Mouse (Mus musculus) right cerebral cortex, postnatal 36 days (tissue): ENCODE results near the gene Ctso.

ENCODE experiments used
- DNase-seq, 2 experiments: peaks; one replicate each; pipeline ENCODE4 v3.0.0; 2022; ENCODE audit warnings: low spot score in 2 of 2, mixed read lengths in 1 of 2

Ctso gene

DNA sequence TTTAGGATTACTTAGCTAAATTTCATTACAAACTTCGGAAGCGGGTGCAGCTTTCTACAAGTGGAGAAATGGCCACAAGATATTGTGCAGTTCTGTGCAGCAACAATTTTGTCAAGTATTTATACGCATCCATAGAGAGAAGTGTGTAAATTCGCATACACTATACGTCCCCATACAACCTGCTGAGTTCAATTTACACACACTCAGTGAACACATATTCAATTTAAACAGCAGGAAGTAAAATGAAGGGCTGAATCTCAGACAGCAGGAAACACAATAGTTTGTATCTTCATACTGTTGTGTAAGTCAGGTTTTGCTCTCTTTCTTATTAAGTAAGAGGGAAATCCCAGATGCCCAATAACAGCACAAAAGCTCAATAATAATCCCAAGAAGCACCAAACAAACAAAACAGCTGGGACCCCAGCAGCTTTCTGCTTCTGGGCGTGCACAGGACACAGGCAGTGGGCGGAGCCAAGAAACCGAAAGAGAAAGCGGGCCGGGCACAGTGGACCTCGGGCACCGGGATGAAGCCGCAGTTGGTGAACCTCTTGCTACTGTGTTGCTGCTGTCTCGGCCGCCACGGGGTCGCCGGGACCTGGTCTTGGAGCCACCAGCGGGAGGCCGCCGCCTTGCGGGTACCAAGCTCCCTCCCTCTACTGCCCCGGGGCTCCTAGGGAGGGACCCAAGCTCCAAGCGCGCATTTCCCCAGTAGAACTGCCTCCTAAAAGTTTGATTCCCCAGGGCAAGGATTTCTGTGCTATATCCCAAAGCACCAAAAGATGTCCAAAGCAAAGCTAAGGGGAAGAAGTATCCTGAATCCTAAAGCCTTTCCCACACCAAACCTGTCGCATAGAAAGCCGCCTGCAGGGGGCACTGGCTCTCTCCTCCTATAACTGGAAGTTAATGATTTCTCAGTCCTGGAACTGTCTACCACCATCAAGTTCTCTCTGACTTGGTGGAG is at the start of gene Ctso:
Ctso (plus strand) TSS at position 461 of the 961 bp plus-strand sequence.
- peak; percentile 69 to 77 for DNase-seq

DNA sequence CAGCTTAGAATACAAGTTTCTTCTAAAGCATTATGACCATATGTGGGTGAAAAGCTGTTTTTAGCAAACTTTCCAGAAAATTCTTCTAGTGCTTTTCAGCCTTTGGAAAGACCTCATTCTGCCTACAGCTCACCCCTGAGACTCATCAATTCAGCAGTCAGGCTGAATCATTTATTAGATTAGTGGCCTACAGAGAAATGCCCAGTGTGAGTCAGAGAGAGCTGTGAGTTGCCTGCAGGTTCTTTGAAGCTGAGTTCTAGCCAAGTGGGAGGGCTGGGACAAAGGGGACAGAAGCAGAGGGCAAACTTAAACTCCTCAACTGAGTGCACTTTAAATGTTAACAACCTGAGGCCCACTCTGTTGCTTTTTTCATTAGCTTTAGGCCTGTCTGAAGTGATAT is 48.5 kb upstream of the Ctso start:
- no peak for DNase-seq

DNA sequence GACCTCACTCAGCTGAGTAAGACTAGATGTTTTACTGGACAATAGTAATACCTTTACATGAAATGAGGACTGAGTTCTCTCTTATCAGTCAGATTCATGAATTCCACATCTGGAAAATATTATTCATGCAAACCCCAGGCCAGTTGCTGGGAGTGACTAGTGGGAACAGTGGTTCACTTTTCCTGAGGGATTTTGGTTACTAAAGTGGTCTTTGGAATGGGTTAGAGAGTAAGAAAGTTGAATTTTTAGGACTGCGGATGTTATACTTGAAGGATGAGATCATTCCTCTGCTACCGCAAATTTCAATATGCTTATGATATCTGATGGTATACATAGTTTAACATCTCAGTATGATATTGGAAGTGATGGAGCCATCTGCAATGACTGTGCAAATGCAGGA is 46.8 kb upstream of the Ctso start:
- no peak for DNase-seq

DNA sequence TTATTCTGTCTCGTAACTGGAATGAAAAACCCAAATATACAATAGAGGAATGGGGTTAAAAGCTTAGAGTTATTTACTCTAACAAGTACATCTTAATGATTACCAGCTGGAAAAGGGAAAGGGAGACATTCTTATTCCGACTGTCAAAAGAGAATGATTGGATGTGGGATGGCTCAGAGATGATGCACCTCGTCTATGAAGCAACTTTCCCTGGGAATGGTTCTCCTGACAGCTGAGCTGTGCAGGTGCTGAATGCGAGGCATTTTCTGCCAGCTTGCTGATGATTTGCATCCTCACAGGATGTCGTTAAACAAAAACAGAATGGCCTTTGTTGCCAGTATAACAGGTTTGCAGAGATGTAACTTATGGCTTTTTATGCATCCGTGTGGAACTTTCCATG is 43.3 kb upstream of the Ctso start:
- no peak for DNase-seq

DNA sequence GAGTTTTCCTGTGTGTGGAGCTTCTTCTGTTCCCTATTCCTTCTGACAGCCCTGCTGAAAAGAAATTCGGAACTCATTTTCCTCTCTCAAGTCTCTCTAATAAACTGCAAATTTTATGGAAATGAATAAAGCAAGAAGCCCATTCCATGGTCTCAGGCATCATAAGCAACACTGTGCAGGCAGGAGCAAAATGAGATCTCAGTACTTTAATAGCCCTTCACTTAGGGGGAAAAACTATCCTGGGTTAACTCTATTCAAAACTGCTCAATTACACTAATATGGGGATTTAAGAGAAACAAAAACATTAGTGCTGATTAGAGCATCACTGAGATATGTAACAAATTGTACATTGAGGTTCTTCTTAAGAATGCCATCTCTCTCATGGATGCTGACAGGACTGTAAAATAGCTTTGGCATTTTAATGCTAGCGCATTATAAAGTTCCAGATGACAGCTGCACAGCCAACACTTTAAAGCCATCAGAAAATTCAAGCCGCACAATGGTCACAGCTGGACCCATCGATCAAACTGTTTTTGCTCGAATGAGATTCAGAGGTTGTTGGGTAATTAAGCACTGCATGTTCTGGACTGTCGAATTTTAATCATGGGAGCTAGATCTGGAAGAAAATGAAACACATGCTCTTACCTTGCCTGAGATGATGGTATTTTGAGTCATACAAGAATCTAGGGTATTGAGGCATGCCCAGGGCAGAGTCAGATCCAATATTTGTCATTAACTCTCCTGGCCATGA is 21.9 kb upstream of the Ctso start:
- no peak for DNase-seq

DNA sequence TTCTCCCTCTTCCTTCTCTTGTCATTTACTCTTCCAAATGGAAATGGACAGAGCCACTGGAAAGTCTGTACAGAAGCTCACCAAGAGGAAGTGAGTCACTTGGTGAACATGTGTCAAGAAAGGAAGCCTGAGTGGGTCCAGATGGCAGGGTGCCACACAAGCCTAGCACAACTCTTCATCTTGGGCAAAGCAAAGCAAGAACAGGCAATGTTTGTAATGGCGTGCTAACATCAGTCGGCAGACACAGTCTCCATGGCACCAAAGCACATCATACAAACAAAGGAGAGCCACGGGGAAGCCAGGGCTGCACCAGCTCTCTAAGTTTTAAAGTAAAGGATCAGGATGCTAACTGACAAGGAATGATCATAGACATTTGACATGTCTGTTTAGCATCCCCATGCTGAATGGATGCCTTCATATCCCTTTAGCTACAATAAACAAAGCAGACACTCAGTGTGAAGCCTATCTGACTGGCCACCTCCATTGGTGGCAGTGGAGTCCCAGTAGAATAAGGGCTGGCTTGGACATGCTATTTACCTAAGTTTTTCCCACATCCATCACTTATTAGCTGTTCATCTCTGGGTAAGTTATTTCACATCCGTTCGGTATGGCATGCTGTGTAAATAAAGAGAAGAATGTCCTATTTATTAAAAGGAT is 16.2 kb upstream of the Ctso start:
- no peak for DNase-seq

DNA sequence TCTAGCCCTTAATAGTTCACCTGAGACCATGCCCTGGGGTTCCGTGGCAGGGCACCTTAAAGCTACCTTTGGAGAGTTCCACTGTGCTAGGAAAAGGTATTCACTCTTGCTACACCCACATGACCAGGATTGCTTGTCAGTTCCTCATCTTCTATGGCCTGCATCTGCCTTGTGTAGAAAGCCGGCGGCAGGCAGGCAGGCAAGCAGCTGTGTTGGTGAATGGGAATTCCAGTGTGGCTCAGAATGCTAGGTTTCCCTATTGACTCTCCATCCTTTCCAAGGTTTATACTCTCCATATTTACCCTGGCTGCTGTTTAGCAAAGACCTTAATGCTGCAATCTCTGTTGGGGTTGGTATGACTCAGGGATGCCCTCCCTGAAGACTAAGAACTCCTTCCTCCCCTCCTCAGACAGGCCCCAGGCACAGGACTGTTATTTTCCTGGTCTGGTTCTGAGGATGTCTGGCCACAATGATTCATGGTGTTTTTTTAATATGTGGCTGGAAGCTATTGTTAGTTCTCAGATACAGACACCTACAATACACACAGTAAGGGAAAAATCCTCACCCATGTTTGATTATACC is 15.0 kb upstream of the Ctso start:
- DNase-seq: no peak

DNA sequence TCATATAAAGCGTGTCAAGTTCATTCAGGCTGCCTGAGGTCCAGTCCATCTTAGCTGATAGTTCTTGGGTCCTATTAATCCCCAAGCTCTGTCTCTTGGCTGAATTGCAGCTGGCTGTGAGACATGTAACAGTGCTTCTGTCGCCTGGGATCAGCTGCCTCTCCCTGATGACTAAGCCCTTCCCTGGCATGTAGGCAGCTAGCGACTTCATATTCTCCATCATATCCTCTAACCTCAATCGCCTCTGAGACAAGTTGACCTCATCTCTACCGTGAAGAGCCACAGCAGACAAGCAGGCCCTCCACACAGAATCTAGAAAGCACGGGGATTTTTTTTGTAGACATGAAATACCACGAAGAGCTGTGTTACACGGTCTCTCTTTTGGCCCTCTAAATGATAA is 14.2 kb upstream of the Ctso start:
- DNase-seq: no peak

DNA sequence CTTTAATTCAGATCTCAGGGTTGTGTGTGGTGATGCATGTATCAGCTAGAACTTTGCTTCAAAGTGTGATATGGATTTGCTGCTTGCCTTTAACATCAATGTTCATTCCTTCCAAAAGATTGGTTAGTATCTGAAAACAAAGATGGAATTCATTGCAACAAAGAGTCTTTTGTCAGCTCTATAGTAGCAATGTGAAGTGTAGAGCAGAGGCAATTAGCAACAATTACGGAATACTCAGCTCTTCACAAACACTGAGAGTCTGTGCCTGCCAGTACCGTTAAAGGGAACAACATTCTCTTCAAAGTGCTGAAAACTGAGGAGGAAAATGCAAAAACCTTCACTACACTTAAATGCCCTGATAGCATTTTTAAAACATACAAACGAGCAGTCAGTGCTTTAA is 12.7 kb upstream of the Ctso start:
- no peak for DNase-seq

DNA sequence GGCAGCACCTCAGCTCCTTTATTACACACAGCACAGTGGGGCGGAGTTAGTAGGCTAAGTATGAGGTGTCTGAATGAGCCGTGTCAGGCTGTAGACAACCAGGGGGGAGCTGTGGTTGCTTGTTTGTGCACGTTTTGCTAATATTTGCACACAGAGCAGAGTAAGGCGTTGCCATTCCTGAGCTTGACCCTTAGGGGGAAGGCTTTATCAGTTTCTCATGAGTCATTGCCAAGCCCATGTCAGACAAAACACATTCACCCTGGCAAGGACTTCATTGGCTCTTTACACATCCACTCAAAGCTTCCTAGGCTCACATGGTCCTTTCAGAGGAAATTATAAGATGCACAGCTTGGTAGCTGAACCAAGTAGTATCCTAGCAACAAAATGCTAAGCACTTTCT is 9.5 kb upstream of the Ctso start:
- DNase-seq: no peak

DNA sequence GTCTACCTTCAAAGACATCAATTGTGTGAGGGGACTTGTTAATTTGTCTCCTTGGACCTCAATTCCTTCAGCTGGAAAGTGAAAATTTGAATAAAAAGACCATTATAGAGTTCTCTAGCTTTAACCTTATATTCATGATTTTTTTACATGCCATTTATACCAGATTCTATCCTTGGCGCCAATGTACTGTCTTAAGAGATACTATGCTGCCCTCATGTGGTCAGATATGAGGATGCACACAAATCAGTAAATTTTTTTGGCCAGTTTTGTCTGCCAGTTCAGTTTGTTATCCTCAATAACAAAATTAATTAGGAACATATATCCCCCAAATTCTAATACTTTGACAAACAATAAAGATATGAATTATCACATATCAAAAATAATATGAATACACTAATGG is 7.5 kb upstream of the Ctso start:
- DNase-seq: peak in 1 of 2 experiments; percentile 43

DNA sequence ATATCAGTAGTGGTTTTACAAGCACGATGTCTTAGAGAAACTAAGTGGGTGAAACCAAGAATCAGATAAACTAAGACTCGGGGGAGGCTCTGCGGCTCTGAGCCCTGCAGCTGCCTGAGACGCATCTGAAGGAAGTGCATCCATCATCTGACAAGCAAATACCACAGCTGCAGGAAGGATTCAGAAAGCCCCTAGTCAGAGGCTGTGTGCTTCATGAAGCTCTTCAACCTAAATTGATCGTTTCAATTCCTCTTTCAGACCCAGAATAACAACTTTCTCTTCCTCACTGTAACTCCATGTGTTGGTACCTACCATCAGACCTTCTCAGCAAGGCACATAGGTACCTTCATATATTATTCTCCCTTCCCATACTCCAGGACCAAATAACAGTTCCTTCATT is 6.5 kb upstream of the Ctso start:
- no peak for DNase-seq

DNA sequence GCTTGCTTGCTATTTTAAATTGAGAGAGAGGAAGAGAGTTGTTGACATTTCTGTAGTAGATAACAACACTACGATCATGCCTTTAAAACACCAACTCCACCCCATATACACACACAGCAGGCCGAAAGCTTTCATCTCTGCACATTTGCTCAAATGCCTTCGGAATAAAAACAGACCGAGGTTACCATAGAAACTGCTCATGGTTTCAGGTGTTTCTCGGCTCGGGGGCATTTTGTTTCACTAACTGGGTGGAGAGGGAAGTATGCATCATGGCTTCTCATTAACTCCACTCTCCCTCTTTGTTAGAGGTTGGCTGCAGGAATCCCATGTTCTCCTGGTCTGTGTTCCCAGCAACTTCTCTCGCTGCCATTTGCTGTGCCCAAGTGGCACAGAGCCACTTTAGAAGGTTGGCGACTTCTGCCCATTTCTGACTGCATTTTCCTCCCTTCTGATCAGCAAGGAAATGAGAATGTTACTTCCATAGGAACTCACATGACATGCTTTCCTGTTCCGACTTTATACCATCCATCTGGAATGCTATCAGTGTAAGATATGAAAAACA is 5.6 kb upstream of the Ctso start:
- DNase-seq: no peak

DNA sequence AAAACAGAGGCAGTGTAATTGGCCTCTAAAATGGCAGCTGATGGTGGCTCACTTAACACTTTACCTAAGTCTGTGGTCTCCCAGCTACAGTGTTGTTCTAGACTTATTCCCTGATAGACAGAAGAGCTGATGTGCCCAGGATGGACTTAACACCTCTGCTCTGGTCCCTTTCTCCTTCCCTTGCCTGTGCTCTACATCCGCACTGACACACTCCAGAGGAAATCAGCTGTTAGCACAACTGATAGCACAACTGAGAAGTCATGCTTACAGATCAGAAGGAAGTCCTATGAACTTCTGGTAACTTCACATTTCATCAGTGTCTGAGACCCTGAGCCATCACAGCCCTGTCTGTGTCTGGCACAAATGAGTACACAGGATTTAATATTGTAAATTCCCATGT is 3.3 kb upstream of the Ctso start:
- no peak for DNase-seq

DNA sequence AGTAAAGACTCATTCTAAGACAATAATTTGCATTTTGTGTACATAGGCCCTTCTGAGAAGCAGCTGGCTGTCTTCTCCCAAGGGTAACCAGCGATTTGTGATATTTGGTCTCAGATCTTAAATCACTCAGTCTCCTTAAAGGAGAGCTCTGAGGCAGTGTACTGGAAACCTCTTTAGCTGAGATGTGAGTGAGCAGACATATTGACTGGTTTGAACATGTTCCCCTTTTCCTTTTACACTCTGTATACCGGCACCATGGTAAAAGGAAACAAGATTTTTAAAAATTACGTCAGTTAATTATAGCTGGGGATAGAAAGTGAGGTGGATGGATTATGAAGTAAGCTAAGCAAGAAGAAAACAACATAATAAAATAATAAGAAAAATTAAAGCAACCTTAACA is 706 bp upstream of the Ctso start:
- DNase-seq: no peak

DNA sequence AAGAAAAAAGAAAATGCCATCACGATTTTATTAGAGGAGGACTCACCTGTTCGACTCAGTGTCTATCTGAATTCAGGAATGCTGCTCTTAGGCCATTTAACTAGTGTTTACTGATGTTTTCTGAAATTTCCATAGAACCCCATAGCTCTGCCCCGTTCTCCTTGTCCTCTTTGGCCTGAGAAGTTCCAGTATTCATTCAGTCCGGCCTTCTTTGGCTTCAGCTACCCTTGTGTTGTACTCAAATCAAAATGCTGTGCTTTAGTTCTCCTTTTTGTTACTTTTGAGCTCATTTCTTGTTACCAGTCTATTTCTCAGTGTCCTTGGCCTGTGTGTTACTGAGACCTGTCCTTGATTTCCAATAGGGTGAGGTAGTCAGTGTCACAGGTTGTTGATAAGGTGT is 947 bp downstream of the Ctso start:
- DNase-seq: no peak

DNA sequence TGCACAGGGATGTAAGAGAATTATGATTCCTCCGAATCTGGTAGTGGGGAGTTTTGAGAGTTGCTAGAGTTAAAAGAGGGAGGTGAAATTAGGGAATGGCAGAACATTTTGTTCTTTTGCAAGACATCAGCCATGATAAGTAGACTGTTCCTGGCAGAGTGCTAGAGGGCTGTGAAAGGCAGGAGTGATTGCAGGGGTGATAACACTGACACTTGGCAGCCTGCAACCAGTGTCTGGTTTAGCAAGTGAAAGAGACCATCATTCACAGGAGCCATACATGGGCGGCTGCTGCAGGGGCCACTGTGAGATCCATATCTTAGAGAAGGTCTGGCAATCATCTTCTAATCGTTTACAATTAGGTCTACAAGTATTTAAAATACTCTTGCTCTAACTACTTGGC is 6.5 kb downstream of the Ctso start:
- DNase-seq: no peak

DNA sequence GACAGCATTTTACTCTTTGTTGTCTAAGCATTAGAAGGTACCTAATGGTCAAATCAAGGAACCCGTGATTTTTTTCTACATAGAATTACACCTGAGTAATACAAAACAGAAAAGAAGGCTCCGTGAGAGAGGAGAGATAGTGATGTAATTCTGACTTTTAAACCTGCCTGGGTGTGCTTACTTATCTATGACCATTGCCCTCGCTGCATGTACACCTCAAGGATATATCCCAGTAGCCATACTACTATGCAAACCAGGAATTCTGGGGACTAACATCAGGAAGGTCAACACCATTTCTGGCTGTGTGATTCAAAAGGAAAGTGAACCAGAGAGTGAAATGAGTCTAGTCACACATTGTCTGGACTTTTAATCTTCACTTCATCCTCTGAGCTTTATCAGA is 9.9 kb downstream of the Ctso start:
- no peak for DNase-seq

DNA sequence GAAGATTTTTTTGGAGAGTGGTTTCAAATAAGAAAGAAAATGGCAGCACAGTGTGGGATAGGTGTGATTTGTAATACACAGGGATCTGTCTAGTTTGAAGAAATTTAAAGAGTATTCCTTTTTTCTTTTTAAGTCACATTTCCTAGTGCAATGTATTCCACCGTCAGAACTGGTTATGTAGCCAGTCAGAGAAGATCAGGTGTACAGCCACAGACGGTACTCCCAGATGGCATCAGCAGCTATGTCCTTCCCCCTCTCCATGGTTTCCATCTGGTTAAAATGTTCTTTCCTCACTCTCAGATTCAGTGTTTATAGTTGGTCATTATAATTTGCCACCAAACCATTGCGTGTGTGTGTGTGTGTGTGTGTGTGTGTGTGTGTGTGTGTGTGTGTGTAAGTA is 10.7 kb downstream of the Ctso start:
- no peak for DNase-seq

DNA sequence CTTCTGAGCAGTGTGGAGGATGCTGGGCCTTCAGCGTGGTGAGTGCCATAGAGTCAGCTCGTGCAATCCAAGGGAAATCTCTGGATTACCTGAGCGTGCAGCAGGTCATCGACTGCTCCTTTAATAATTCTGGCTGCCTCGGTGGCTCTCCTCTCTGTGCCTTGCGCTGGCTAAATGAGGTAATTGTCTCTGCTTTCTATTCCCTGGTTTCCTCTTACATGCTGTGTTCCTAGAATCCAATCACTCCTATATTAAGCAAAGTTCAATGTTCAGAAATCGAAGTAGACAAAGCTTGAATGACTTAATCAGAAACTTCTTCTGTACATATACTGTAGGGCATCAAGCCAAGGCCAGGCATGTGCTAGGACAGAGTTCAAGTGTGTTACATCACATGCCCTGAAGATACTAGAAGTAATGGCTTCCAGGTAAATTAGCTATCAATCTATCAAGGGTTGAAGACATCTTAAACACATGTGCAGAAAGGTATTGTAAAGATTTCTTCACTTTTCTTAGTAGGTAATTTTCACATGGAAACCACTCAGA is 12.5 kb downstream of the Ctso start:
- DNase-seq: no peak

DNA sequence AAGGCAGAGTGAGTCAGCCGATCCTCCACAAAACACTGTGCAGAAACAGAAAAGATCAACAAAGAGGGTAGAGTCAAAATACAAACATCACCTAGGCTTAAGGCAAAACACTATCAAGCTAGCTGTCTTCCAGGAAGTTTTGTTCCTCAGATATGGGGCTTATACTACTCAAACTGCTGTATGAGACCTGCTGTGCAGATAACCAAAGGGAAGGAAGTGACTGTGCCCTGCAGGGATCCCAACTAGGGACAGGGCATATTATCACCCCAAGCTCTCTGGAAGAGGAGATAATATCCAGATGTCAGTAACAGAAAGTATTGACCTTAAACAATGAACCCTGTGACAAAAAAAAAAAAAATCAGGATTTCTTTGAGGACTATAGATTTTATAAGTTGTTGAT is 16.6 kb downstream of the Ctso start:
- DNase-seq: no peak

DNA sequence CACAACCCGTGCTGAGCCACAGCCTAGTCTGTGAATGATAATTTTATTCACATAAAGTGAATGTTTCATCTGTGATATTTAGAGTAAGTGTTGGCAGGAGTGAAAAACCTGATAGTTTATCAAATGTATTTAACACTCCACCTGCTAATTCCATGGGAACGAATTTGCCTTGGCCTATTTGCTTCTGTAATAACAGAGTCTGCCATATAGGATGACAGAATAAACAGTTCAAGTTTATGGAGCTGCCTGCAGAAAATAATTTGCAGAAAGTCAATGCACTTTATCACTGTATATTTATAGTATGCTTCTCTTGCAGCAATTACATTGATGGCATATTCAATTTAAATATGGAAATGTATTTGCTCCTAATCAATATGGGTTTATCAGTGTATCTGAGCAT is 19.4 kb downstream of the Ctso start:
- no peak for DNase-seq
